Mouse (Mus musculus) ES-Bruce4 (cell line): ENCODE data around the gene Crebzf.

Source experiments
- CTCF ChIP-seq: IDR thresholded peaks from one replicate; pipeline ENCODE4 v1.8.1; 2011; ENCODE audit warnings: low read depth, low read length
- POLR2A ChIP-seq: IDR thresholded peaks from one replicate; pipeline ENCODE4 v1.8.1; 2011; ENCODE audit warnings: low read length; ENCODE audit not compliant: insufficient read depth

DNA sequence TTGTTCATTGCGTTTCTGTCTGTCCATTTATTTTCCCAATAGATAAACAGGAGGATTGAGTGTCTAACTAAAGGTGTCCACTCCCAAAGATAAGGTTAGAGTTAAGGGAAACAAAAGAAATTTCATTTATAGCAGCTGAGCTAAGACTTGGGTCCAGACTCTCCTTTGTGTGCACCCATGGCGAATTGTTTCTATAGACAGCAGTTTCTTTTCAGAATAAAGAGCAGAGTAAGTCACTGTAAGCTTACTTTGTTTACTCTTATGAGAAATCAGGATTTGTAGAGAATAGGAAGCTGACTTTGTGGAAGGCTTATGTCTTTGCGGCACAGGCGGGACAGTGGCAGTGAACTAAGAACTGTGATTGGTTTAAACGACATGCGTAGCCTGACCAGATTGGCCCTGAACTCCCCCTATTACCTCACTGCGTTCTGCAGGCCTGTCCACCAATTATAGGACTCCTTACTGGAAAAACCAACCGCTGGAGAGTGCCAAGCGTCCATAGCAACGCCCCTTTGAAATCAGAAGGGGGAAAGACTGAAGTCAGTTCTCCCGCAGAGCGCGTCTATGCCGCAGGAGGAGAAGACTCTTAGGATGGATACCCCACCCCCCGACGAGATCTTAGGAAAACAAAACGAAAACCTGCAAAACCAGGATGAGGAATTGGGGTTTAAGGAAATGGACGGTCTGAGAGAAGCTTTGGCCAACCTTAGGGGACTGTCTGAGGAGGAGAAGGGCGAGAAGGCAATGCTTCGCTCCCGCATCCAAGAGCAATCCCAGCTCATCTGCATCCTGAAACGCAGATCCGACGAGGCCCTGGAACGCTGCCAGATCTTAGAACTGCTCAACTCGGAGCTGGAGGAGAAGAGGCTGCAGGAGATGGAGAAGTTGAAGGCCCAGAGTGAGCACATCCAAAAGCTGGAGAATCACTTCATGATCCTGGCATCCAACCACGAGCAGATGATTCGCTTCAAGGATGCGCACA lies 16.2 kb upstream of the Crebzf start, which contains the start of gene Ccdc89:
- TF ChIP-seq POLR2A (no peak), CTCF (no peak)
